Mouse (Mus musculus): ENCODE measurements at regions not wholly inside any gene's neighbourhood (a gene's known extent, or its start where the extent isn't known, plus 50 kb on each side); places are given as distances from the start of the nearest gene placed in this dataset.

GRCm38 (mm10) chr8:38723254-38723653, 1729.8 kb downstream of the AI429214 start:
- DNase-seq (ENCODE audit: extremely low spot score, low spot score), result no peak

- DNase-seq (ENCODE audit: extremely low spot score, low spot score), result no peak
These were observed 1731.9 kb downstream of the AI429214 start for GRCm38 (mm10) chr8:38725257-38725656.

- DNase-seq (ENCODE audit: extremely low spot score, low spot score), result peak; percentile 13
These were observed 1753.7 kb downstream of the AI429214 start for GRCm38 (mm10) chr8:38747134-38747533.

GRCm38 (mm10) chr8:38766626-38767226, 1773.3 kb downstream of the AI429214 start:
- no peak for DNase-seq (ENCODE audit: extremely low spot score, low spot score)

- no peak for DNase-seq (ENCODE audit: extremely low spot score, low spot score)
These were observed 1819.1 kb downstream of the AI429214 start for GRCm38 (mm10) chr8:38812482-38812881.

GRCm38 (mm10) chr8:38818163-38818562, 1824.8 kb downstream of the AI429214 start:
- no peak for DNase-seq (ENCODE audit: extremely low spot score, low spot score)

- DNase-seq (ENCODE audit: extremely low spot score, low spot score), result no peak
These were observed 1813.4 kb upstream of the Adam24 start for GRCm38 (mm10) chr8:38861436-38861835.

- DNase-seq (ENCODE audit: extremely low spot score, low spot score), result no peak
These were observed 1807.5 kb upstream of the Adam24 start for GRCm38 (mm10) chr8:38867370-38867769.
